Mouse (Mus musculus) cortical plate, adult 2 months (tissue): ENCODE measurements around the gene Pank1.

Experiments
- CTCF ChIP-seq: fragments of 200-500 bp; IDR thresholded peaks from 2 replicates; pipeline ENCODE4 v1.5.1; 2011; ENCODE audit warnings: mild to moderate bottlenecking, control low read depth, low read length; ENCODE audit not compliant: insufficient read depth; ENCODE audit errors: extremely low read depth
- POLR2A ChIP-seq: fragments of 200-500 bp; IDR thresholded peaks from 2 replicates; pipeline ENCODE4 v1.6.1; 2011; ENCODE audit warnings: mild to moderate bottlenecking, low read length, control low read depth; ENCODE audit not compliant: insufficient read depth; ENCODE audit errors: extremely low read depth

- no peak for TF ChIP-seq POLR2A
- no peak for TF ChIP-seq CTCF
Observed at GRCm38 (mm10) chr19:34796396-34796795, 82.9 kb downstream of the Pank1 start.
